Mouse (Mus musculus): ENCODE data around the gene Gm3854.

Gm3854 gene

DNA sequence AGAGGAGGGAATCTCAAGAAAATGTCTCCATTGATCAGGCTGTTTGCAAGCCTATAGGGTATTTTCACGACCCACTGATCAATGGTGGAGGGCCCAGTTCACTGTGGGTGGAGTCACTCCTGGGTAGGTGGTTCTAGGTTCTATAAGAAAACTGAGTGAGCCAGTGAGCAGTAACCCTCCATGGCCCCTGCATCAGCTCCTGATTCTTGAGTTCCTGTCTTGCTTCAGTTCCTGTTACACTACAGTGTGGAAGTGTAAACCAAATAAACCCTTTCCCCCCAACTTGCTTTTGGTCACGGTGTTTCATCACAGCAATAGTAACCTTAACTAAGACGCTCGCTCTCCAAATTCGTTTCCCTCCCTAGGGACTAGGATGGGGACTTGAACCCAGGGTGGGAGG, 45.4 kb downstream of the Gm3854 start:
- no peak for DNase-seq

DNA sequence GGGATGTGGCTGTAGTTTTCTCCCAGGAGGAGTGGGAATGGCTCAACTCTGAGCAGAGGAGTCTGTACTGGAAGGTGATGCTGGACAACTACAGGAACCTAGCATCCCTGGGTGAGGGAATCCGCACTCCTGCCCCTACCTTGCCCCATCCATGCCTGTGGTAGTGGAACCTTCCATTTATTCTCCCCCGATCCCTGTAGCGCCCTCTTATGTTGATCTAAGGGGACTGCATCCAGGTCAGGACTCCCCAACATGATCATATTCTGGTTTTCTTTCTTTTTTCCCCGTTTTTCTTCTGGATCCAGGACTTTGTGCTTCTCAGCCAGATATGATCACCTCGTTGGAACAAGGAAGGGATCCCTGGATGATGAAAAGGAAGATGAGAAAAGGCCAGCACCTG, 45.9 kb downstream of the Gm3854 start:
- no peak for DNase-seq

DNA sequence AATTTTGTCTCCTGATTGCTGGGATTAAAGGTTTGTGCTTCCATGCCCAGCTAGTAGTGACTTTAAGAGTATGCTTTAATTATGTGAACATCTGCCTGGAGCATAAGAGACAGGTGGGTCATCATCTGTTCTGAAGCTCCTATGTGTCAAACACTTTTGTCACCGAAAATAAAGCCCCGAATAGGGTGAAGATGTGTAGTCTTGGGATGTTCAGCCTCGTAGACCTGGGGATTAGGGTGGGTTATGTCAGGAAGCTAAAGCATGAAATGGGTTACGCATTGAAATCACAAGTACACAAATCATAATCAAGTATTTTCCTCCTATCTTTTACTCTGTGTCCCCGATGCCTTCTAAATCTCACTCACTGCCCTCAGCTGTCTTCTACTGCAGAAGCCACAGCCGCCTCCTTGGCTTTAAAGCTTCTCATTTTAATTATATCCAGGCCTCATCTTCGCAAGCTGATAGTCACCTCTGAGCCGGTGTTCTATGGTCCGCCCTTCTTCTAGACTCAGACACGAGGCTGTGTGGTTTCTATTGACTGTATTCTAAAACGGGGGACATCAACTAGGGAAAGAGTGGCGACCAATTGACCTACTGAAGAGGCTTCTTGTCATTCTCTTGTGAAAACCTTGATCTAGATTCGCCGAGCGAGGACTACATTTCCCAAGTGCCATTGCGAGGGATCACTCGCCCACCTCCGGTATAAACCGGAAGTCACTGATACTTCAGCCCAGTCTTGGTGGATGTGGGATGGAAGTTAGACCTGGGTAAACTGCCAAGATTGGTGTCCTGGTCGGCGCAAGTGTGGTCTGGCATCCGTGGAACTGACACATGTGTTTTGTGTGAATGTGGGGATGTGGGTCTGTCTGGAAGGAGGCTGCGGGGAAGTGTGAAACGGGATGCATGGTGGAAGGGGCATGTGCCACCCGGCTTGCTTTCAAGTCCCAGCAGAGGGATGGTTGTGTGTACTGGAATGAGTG, 54.7 kb downstream of the Gm3854 start, which contains the start of gene Smim17:
Gene Smim17, plus strand, starts transcription at position 720 of the 980 bp plus-strand sequence.
- DNase-seq = peak; percentile 80

Data from cerebellum, adult 9-11 months (tissue).